Mouse (Mus musculus) forebrain, embryonic 13.5 days (tissue): ENCODE results near the gene Defa34. TPM values are rescaled to one million over a fixed set of nuclear protein-coding genes. Genes with fewer than 3 reads are reported as not detected.
"Not testable (repeated sequence)": the region's sequence is repeated elsewhere in the genome, so short reads cannot be mapped to it uniquely, and the experiment has no call there.

ENCODE experiments used
- ATAC-seq: fragments of 200-750 bp; cut with Nextera tagmentation; 2 replicates; pipeline ENCODE4 v1.8.0; 2017
- H3K27ac ChIP-seq: fragments of 300-500 bp; sonication (generic); 2 replicates; pipeline ENCODE4 v1.5.1; 2015; ENCODE audit warnings: inconsistent platforms, mild to moderate bottlenecking, moderate library complexity
- H3K27me3 ChIP-seq: fragments of 300-500 bp; sonication (generic); 2 replicates; pipeline ENCODE4 v1.6.1; 2015; ENCODE audit warnings: mild to moderate bottlenecking, inconsistent platforms
- H3K36me3 ChIP-seq: fragments of 300-500 bp; sonication (generic); 2 replicates; pipeline ENCODE4 v1.6.1; 2015; ENCODE audit warnings: mild to moderate bottlenecking, inconsistent platforms; ENCODE audit not compliant: poor library complexity, severe bottlenecking
- H3K4me1 ChIP-seq: fragments of 300-500 bp; sonication (generic); 2 replicates; pipeline ENCODE4 v1.6.1; 2015; ENCODE audit warnings: inconsistent platforms
- H3K4me2 ChIP-seq: fragments of 300-500 bp; sonication (generic); 2 replicates; pipeline ENCODE4 v1.6.1; 2015; ENCODE audit warnings: inconsistent platforms, mild to moderate bottlenecking, moderate library complexity
- H3K4me3 ChIP-seq: fragments of 300-500 bp; sonication (generic); 2 replicates; pipeline ENCODE4 v1.5.1; 2015; ENCODE audit warnings: mild to moderate bottlenecking, inconsistent platforms
- H3K9ac ChIP-seq: fragments of 300-500 bp; sonication (generic); 2 replicates; pipeline ENCODE4 v1.6.1; 2015; ENCODE audit warnings: mild to moderate bottlenecking, inconsistent platforms
- H3K9me3 ChIP-seq: fragments of 300-500 bp; sonication (generic); replicated peaks from 2 replicates; pipeline ENCODE4 v1.6.1; 2016; ENCODE audit warnings: inconsistent platforms
- WGBS: fragments of 180-500 bp; shearing (Covaris S2); methylation state at CpG from one replicate; pipeline ENCODE4 v1.1.7; 2015; 5-methylcytosine and 5-hydroxymethylcytosine counted together
- polyA plus RNA-seq: library from polyadenylated mRNA; unstranded; fragments of >200 nt; fragmentation: Nextera tagmentation; extraction: Ambion mirVana; gene quantifications from 2 replicates; pipeline ENCODE4 v1.2.1, GENCODE M21; 2015

Gene Defa34
- polyA plus RNA-seq = not detected in 2 replicates

- not testable (repeated sequence) for H3K4me2 ChIP-seq, H3K27ac ChIP-seq, H3K9ac ChIP-seq, H3K36me3 ChIP-seq, H3K27me3 ChIP-seq, H3K4me1 ChIP-seq, ATAC-seq, H3K4me3 ChIP-seq, H3K9me3 ChIP-seq
- WGBS = 70% methylated on average over 1 of the region's 1 CpGs
Measured at GRCm38 (mm10) chr8:21665497-21665896, at the start of gene Defa34. Gene Defa34 (plus strand): TSS chr8:21665797.

- not testable (repeated sequence) for H3K9me3 ChIP-seq, H3K27me3 ChIP-seq, H3K27ac ChIP-seq, H3K4me3 ChIP-seq, H3K36me3 ChIP-seq, ATAC-seq, H3K4me1 ChIP-seq, H3K4me2 ChIP-seq, H3K9ac ChIP-seq
- WGBS = 100% methylated on average over 1 of the region's 1 CpGs
Measured at GRCm38 (mm10) chr8:21617883-21618282, 47.7 kb upstream of the Defa34 start, which contains the start of gene Defa26. Gene Defa26 (plus strand): TSS chr8:21618183.

GRCm38 (mm10) chr8:21655480-21655879, 10.1 kb upstream of the Defa34 start, which contains the start of gene Defa17:
Gene Defa17 (plus strand): TSS chr8:21655780.
- H3K36me3 ChIP-seq, H3K9me3 ChIP-seq, H3K27ac ChIP-seq, H3K9ac ChIP-seq, H3K4me1 ChIP-seq, ATAC-seq, H3K4me3 ChIP-seq, H3K27me3 ChIP-seq, H3K4me2 ChIP-seq: not testable (repeated sequence)
- no CpG with 5 or more reads among the region's 2 CpGs for WGBS

GRCm38 (mm10) chr8:21703545-21703944, 37.9 kb downstream of the Defa34 start, which contains the start of gene AY761184:
Gene AY761184 (minus strand): TSS chr8:21703645.
- H3K36me3 ChIP-seq, H3K9me3 ChIP-seq, H3K27ac ChIP-seq, H3K4me3 ChIP-seq, ATAC-seq, H3K4me2 ChIP-seq, H3K27me3 ChIP-seq, H3K9ac ChIP-seq, H3K4me1 ChIP-seq: not testable (repeated sequence)
- WGBS = 80% methylated on average over 2 of the region's 2 CpGs

Other genes starting within 250 kb of the Defa34 start
- not detected in 2 replicates for gene Defa36, start 238.4 kb upstream of the Defa34 start, polyA plus RNA-seq
- gene Gm7849, start 209.2 kb upstream of the Defa34 start, polyA plus RNA-seq = not detected in 2 replicates
- not detected in 2 replicates for gene Defa20, start 156.5 kb upstream of the Defa34 start, polyA plus RNA-seq
- gene Defa32, start 136.8 kb upstream of the Defa34 start, polyA plus RNA-seq = not detected in 2 replicates
- gene Defa37, start 100.4 kb upstream of the Defa34 start, polyA plus RNA-seq = not detected in 2 replicates
- not detected in 2 replicates for gene Defa28, start 82.8 kb upstream of the Defa34 start, polyA plus RNA-seq
- gene Gm7861, start 71.3 kb upstream of the Defa34 start, polyA plus RNA-seq = not detected in 2 replicates
- not detected in 2 replicates for gene Defa26, start 47.6 kb upstream of the Defa34 start, polyA plus RNA-seq
- gene Defa17, start 10.0 kb upstream of the Defa34 start, polyA plus RNA-seq = not detected in 2 replicates
- not detected in 2 replicates for gene AY761184, start 37.8 kb downstream of the Defa34 start, polyA plus RNA-seq
- not detected in 2 replicates for gene Defa24, start 68.7 kb downstream of the Defa34 start, polyA plus RNA-seq
- not detected in 2 replicates for gene Defb50, start 157.7 kb downstream of the Defa34 start, polyA plus RNA-seq
- not detected in 2 replicates for gene Defb2, start 174.1 kb downstream of the Defa34 start, polyA plus RNA-seq
- not detected in 2 replicates for gene Defb10, start 193.1 kb downstream of the Defa34 start, polyA plus RNA-seq
- gene Defb9, start 219.6 kb downstream of the Defa34 start, polyA plus RNA-seq = not detected in 2 replicates
- 3.2 and 3.4 TPM in 2 replicates for gene Defb11, start 240.6 kb downstream of the Defa34 start, polyA plus RNA-seq